Mouse (Mus musculus) liver, adult 2 months (tissue): ENCODE measurements around the gene E2f1.

Source experiments
- CTCF ChIP-seq: fragments of 200-500 bp; IDR thresholded peaks from 2 replicates; pipeline ENCODE4 v1.5.1; 2011; ENCODE audit warnings: low read depth, low read length, control low read depth
- POLR2A ChIP-seq: fragments of 200-500 bp; IDR thresholded peaks from 2 replicates; pipeline ENCODE4 v1.6.1; 2011; ENCODE audit warnings: low read length, control low read depth; ENCODE audit not compliant: insufficient read depth; ENCODE audit errors: extremely low read depth

GRCm38 (mm10) chr2:154549886-154550189 lies 19.9 kb downstream of the E2f1 start:
- TF ChIP-seq CTCF, result no peak
- no peak for TF ChIP-seq POLR2A
